Mouse (Mus musculus): ENCODE measurements around the gene Fancc. TPM values are rescaled to one million over a fixed set of nuclear protein-coding genes. Genes with fewer than 3 reads are reported as not detected.

The Fancc gene
- polyA plus RNA-seq, 1 experiment from 2014 or later, result 23.4 TPM

- Histone ChIP-seq H3K36me3 (no peaks in the 10 kb centered on the region), H3K27ac (no peak overlapping the region), H3K4me3 (no peak overlapping the region), H3K27me3 (ENCODE audit: insufficient read depth, poor library complexity, severe bottlenecking) (peaks cover 66% of the 10 kb centered on the region), H3K9me3 (no peaks in the 10 kb centered on the region), H3K4me1 (replicated peaks) (peaks cover 32% of the 10 kb centered on the region)
- DNase-seq (ENCODE audit: low spot score), result no peak
- 26% methylated on average over 5 of the region's 5 CpGs for WGBS
Measured at GRCm38 (mm10) chr13:63270191-63270590, 226.9 kb downstream of the Fancc start.

- H3K27me3 ChIP-seq (ENCODE audit: insufficient read depth, poor library complexity, severe bottlenecking), result peaks cover 52% of the 10 kb centered on the region
- H3K27ac ChIP-seq, result no peak overlapping the region
- no peak for DNase-seq (ENCODE audit: low spot score)
- WGBS, result 85% methylated on average over 1 of the region's 1 CpGs
- H3K4me3 ChIP-seq, result no peak overlapping the region
- peaks cover 30% of the 10 kb centered on the region for H3K4me1 ChIP-seq (replicated peaks)
- H3K36me3 ChIP-seq, result no peaks in the 10 kb centered on the region
- H3K9me3 ChIP-seq, result no peaks in the 10 kb centered on the region
Measured at GRCm38 (mm10) chr13:63268776-63269175, 228.3 kb downstream of the Fancc start.

- Histone ChIP-seq H3K27ac (no peak overlapping the region), H3K27me3 (ENCODE audit: insufficient read depth, poor library complexity, severe bottlenecking) (peaks cover 50% of the 10 kb centered on the region), H3K4me3 (no peak overlapping the region), H3K36me3 (0 out of 2 replicates have a peak, but pooled peaks cover 1% of the 10 kb centered on the region), H3K9me3 (no peaks in the 10 kb centered on the region), H3K4me1 (replicated peaks) (peaks cover 28% of the 10 kb centered on the region)
- 85% methylated on average over 4 of the region's 4 CpGs for WGBS
- DNase-seq (ENCODE audit: low spot score), result no peak
Measured at GRCm38 (mm10) chr13:63268371-63268770, 228.7 kb downstream of the Fancc start.

GRCm38 (mm10) chr13:63262168-63262957, 234.7 kb downstream of the Fancc start:
- Histone ChIP-seq H3K4me3 (no peak overlapping the region), H3K4me1 (replicated peaks) (peaks cover 36% of the 10 kb centered on the region), H3K27me3 (ENCODE audit: insufficient read depth, poor library complexity, severe bottlenecking) (no peaks in the 10 kb centered on the region), H3K27ac (0 out of 2 replicates have a peak overlapping the region, but pooled peaks have one; percentile 29), H3K36me3 (0 out of 2 replicates have a peak, but pooled peaks cover 9% of the 10 kb centered on the region), H3K9me3 (no peaks in the 10 kb centered on the region)
- no peak for DNase-seq (ENCODE audit: low spot score)
- WGBS, result 95% methylated on average over 1 of the region's 1 CpGs

- Histone ChIP-seq H3K9me3 (no peaks in the 10 kb centered on the region), H3K4me1 (replicated peaks) (peaks cover 36% of the 10 kb centered on the region), H3K4me3 (no peak overlapping the region), H3K27ac (peak overlapping the region; percentile 29; the same call in 1 of the 2 replicates), H3K27me3 (ENCODE audit: insufficient read depth, poor library complexity, severe bottlenecking) (no peaks in the 10 kb centered on the region), H3K36me3 (peaks cover 13% of the 10 kb centered on the region; the same call in 1 of the 2 replicates)
- 98% methylated on average over 3 of the region's 3 CpGs for WGBS
- DNase-seq (ENCODE audit: low spot score), result no peak
Measured at GRCm38 (mm10) chr13:63261676-63262075, 235.4 kb downstream of the Fancc start.

GRCm38 (mm10) chr13:63260753-63261631, 236.1 kb downstream of the Fancc start:
- H3K27ac ChIP-seq, result peak overlapping the region; percentile 69

GRCm38 (mm10) chr13:63260133-63260532, 236.9 kb downstream of the Fancc start:
- H3K27ac ChIP-seq, result peak overlapping the region; percentile 69
- peaks cover 34% of the 10 kb centered on the region for H3K4me1 ChIP-seq (replicated peaks)

More at GRCm38 (mm10) chr13:63260753-63261631, 236.1 kb downstream of the Fancc start:
- DNase-seq (ENCODE audit: low spot score), result no peak
- WGBS, result 72% methylated on average over 18 of the region's 18 CpGs
- H3K4me3 ChIP-seq, result no peak overlapping the region
- peaks cover 34% of the 10 kb centered on the region for H3K4me1 ChIP-seq (replicated peaks)
- no peaks in the 10 kb centered on the region for H3K27me3 ChIP-seq (ENCODE audit: insufficient read depth, poor library complexity, severe bottlenecking)
- H3K36me3 ChIP-seq, result peaks cover 13% of the 10 kb centered on the region; the same call in 1 of the 2 replicates
- H3K9me3 ChIP-seq, result no peaks in the 10 kb centered on the region

GRCm38 (mm10) chr13:63258671-63259070, 238.4 kb downstream of the Fancc start:
- 90% methylated on average over 4 of the region's 4 CpGs for WGBS
- no peak for DNase-seq (ENCODE audit: low spot score)
- H3K36me3 ChIP-seq, result peaks cover 13% of the 10 kb centered on the region; the same call in 1 of the 2 replicates
- no peak overlapping the region for H3K27ac ChIP-seq
- H3K4me3 ChIP-seq, result no peak overlapping the region
- H3K9me3 ChIP-seq, result no peaks in the 10 kb centered on the region
- H3K27me3 ChIP-seq (ENCODE audit: insufficient read depth, poor library complexity, severe bottlenecking), result no peaks in the 10 kb centered on the region
- H3K4me1 ChIP-seq (replicated peaks), result peaks cover 34% of the 10 kb centered on the region

More at GRCm38 (mm10) chr13:63260133-63260532, 236.9 kb downstream of the Fancc start:
- no peak for DNase-seq (ENCODE audit: low spot score)
- Histone ChIP-seq H3K36me3 (peaks cover 13% of the 10 kb centered on the region; the same call in 1 of the 2 replicates), H3K9me3 (no peaks in the 10 kb centered on the region), H3K4me3 (no peak overlapping the region), H3K27me3 (ENCODE audit: insufficient read depth, poor library complexity, severe bottlenecking) (no peaks in the 10 kb centered on the region)
- 44% methylated on average over 4 of the region's 4 CpGs for WGBS

GRCm38 (mm10) chr13:63258167-63258582, 238.9 kb downstream of the Fancc start:
- Histone ChIP-seq H3K36me3 (peaks cover 10% of the 10 kb centered on the region; the same call in 1 of the 2 replicates), H3K27me3 (ENCODE audit: insufficient read depth, poor library complexity, severe bottlenecking) (no peaks in the 10 kb centered on the region)
- no peak for DNase-seq (ENCODE audit: low spot score)

GRCm38 (mm10) chr13:63256807-63257206, 240.3 kb downstream of the Fancc start:
- H3K36me3 ChIP-seq, result peaks cover 6% of the 10 kb centered on the region; the same call in 1 of the 2 replicates
- no peaks in the 10 kb centered on the region for H3K27me3 ChIP-seq (ENCODE audit: insufficient read depth, poor library complexity, severe bottlenecking)
- DNase-seq (ENCODE audit: low spot score), result peak; percentile 50
- peaks cover 34% of the 10 kb centered on the region for H3K4me1 ChIP-seq (replicated peaks)
- WGBS, result 71% methylated on average over 7 of the region's 7 CpGs
- H3K9me3 ChIP-seq, result no peaks in the 10 kb centered on the region
- no peak overlapping the region for H3K4me3 ChIP-seq
- H3K27ac ChIP-seq, result no peak overlapping the region

More at GRCm38 (mm10) chr13:63258167-63258582, 238.9 kb downstream of the Fancc start:
- Histone ChIP-seq H3K4me1 (replicated peaks) (peaks cover 34% of the 10 kb centered on the region), H3K9me3 (no peaks in the 10 kb centered on the region), H3K4me3 (no peak overlapping the region), H3K27ac (no peak overlapping the region)
- WGBS, result 72% methylated on average over 6 of the region's 6 CpGs

GRCm38 (mm10) chr13:63256146-63256545, 240.9 kb downstream of the Fancc start:
- Histone ChIP-seq H3K36me3 (peaks cover 5% of the 10 kb centered on the region; the same call in 1 of the 2 replicates), H3K4me3 (no peak overlapping the region), H3K4me1 (replicated peaks) (peaks cover 27% of the 10 kb centered on the region), H3K9me3 (no peaks in the 10 kb centered on the region), H3K27me3 (ENCODE audit: insufficient read depth, poor library complexity, severe bottlenecking) (no peaks in the 10 kb centered on the region), H3K27ac (no peak overlapping the region)
- no peak for DNase-seq (ENCODE audit: low spot score)
- 91% methylated on average over 6 of the region's 6 CpGs for WGBS

GRCm38 (mm10) chr13:63255519-63256011, 241.5 kb downstream of the Fancc start:
- no peak for DNase-seq (ENCODE audit: low spot score)
- 91% methylated on average over 5 of the region's 5 CpGs for WGBS

More at GRCm38 (mm10) chr13:63255519-63256011, 241.5 kb downstream of the Fancc start:
- Histone ChIP-seq H3K4me1 (replicated peaks) (peaks cover 22% of the 10 kb centered on the region), H3K36me3 (peaks cover 5% of the 10 kb centered on the region; the same call in 1 of the 2 replicates), H3K27me3 (ENCODE audit: insufficient read depth, poor library complexity, severe bottlenecking) (no peaks in the 10 kb centered on the region), H3K27ac (no peak overlapping the region), H3K9me3 (no peaks in the 10 kb centered on the region), H3K4me3 (no peak overlapping the region)
